Mouse (Mus musculus) thymus, adult 2 months (tissue): ENCODE results near the gene Smim20.

Experiments used
- CTCF ChIP-seq: fragments of 200-500 bp; IDR thresholded peaks from 2 replicates; pipeline ENCODE4 v1.5.1; 2012; ENCODE audit warnings: mild to moderate bottlenecking, control low read depth, low read length, moderate library complexity, borderline replicate concordance; ENCODE audit not compliant: control insufficient read depth, poor library complexity, insufficient read depth; ENCODE audit errors: extremely low read depth
- POLR2A ChIP-seq: fragments of 200-500 bp; IDR thresholded peaks from 2 replicates; pipeline ENCODE4 v1.6.1; 2012; ENCODE audit warnings: mild to moderate bottlenecking, low read length, control low read depth, moderate library complexity; ENCODE audit not compliant: control insufficient read depth, poor library complexity, insufficient read depth; ENCODE audit errors: extremely low read depth

- TF ChIP-seq POLR2A (no peak), CTCF (no peak)
Observed at GRCm38 (mm10) chr5:53277716-53278263, 10.9 kb downstream of the Smim20 start.
